7 mouse cellular contexts compared by ENCODE assay signal in genomic region chr10:53518599-53518913, GRCm38 (mm10).
DNase-seq lines count a peak whose midpoint lies in the region; ATAC-seq and TF ChIP-seq lines count a peak whose summit lies in the region.

No protein-coding gene starts in this region.

- no peaks in the 10 kb centered on the region for H3K36me3 ChIP-seq in lung, embryonic 14.5 days (ENCODE audit: insufficient read depth)
- H3K36me3 ChIP-seq in hindbrain, embryonic 12.5 days, result no peaks in the 10 kb centered on the region

- no peak for TF ChIP-seq POLR2A in embryonic fibroblast, embryonic 13.5 days (IDR thresholded peaks at IDR 0.05; ENCODE audit: low read depth, low read length)
- no peak for TF ChIP-seq POLR2A in olfactory bulb, adult 2 months (IDR thresholded peaks at IDR 0.05; ENCODE audit: insufficient read depth, low read depth, low read length)

- peak overlapping the region; percentile 85 for H3K27ac ChIP-seq in lung, embryonic 14.5 days (ENCODE audit: low read depth)
- peak overlapping the region; percentile 0; the same call in 1 of the 2 replicates for H3K27ac ChIP-seq in embryonic fibroblast, embryonic 13.5 days (ENCODE audit: insufficient read depth, low read length)
- H3K27ac ChIP-seq in hindbrain, embryonic 12.5 days, result peak overlapping the region; percentile 58
- 0 out of 2 replicates have a peak overlapping the region, but pooled peaks have one; percentile 54 for H3K27ac ChIP-seq in olfactory bulb, adult 2 months (ENCODE audit: insufficient read depth, low read depth, low read length)

- H3K4me2 ChIP-seq in lung, embryonic 14.5 days, result no peak overlapping the region
- no peak overlapping the region for H3K4me2 ChIP-seq in hindbrain, embryonic 12.5 days (replicated peaks)

- 40% methylated on average over 8 of the region's 8 CpGs for WGBS in lung, embryonic 14.5 days
- WGBS in hindbrain, embryonic 12.5 days, result 46% methylated on average over 8 of the region's 8 CpGs
- WGBS in olfactory bulb, adult 2 months, result 62% methylated on average over 8 of the region's 8 CpGs

- no peaks in the 10 kb centered on the region; the same call in 1 of the 2 replicates for H3K4me1 ChIP-seq in lung, embryonic 14.5 days (ENCODE audit: insufficient read depth)
- no peaks in the 10 kb centered on the region; the same call in 1 of the 2 replicates for H3K4me1 ChIP-seq in embryonic fibroblast, embryonic 13.5 days (ENCODE audit: control insufficient read depth, insufficient read depth, low read length)
- peaks cover 3% of the 10 kb centered on the region; the same call in 1 of the 2 replicates for H3K4me1 ChIP-seq in hindbrain, embryonic 12.5 days
- H3K4me1 ChIP-seq in olfactory bulb, adult 2 months (ENCODE audit: control insufficient read depth, insufficient read depth, low read length), result no peaks in the 10 kb centered on the region

- no peaks in the 10 kb centered on the region for H3K27me3 ChIP-seq in lung, embryonic 14.5 days (ENCODE audit: insufficient read depth, low read length)
- no peaks in the 10 kb centered on the region for H3K27me3 ChIP-seq in hindbrain, embryonic 12.5 days

- peak; percentile 41; the same call in 1 of the 2 replicates for ATAC-seq in lung, embryonic 14.5 days (ENCODE audit: insufficient read depth)
- no peak for ATAC-seq in hindbrain, embryonic 12.5 days (ENCODE audit: low FRiP score)

- no peaks in the 10 kb centered on the region for H3K9me3 ChIP-seq in lung, embryonic 14.5 days (ENCODE audit: low read depth, low read length)
- H3K9me3 ChIP-seq in hindbrain, embryonic 12.5 days (replicated peaks), result no peaks in the 10 kb centered on the region

- TF ChIP-seq CTCF in lung, embryonic 14.5 days (IDR thresholded peaks at IDR 0.05; ENCODE audit: low read depth), result no peak
- TF ChIP-seq CTCF in embryonic fibroblast, embryonic 13.5 days (IDR thresholded peaks at IDR 0.05; ENCODE audit: borderline replicate concordance, insufficient read depth, low read length), result no peak
- TF ChIP-seq CTCF in olfactory bulb, adult 2 months (IDR thresholded peaks at IDR 0.05; ENCODE audit: insufficient read depth, low read depth, low read length), result no peak

- H3K4me3 ChIP-seq in lung, embryonic 14.5 days (ENCODE audit: low read depth, low read length), result no peak overlapping the region
- no peak overlapping the region for H3K4me3 ChIP-seq in embryonic fibroblast, embryonic 13.5 days (ENCODE audit: insufficient read depth, low read length)
- no peak overlapping the region for H3K4me3 ChIP-seq in hindbrain, embryonic 12.5 days
- no peak overlapping the region for H3K4me3 ChIP-seq in olfactory bulb, adult 2 months (ENCODE audit: insufficient read depth, low read depth, low read length)

- no peak for DNase-seq in lung, embryonic 14.5 days
- DNase-seq in lung, postnatal 4 days, result no peak
- DNase-seq in adrenal gland, postnatal 10 days, result no peak
- no peak for DNase-seq in left cerebral cortex, adult 8-10 months (ENCODE audit: low spot score in 2 of 2)

- no peak overlapping the region for H3K9ac ChIP-seq in lung, embryonic 14.5 days
- H3K9ac ChIP-seq in hindbrain, embryonic 12.5 days, result no peak overlapping the region

Comparison
In these comparisons a context has a peak if more than half of its experiments do, and no peak if none do; other contexts are left out.
1. H3K27ac ChIP-seq: peak in every context shown above with its lines; median percentile 85 in lung, embryonic 14.5 days; 58 in hindbrain, embryonic 12.5 days; 54 in olfactory bulb, adult 2 months; 0 in embryonic fibroblast, embryonic 13.5 days.